Mouse (Mus musculus) midbrain, embryonic 14.5 days (tissue): ENCODE data around the gene Gal. TPM values are rescaled to one million over a fixed set of nuclear protein-coding genes. Genes with fewer than 3 reads are reported as not detected.

Source experiments
- polyA plus RNA-seq: library from polyadenylated mRNA; unstranded; fragments of >200 nt; fragmentation: Nextera tagmentation; extraction: Ambion mirVana; gene quantifications from 2 replicates; pipeline ENCODE4 v1.2.1, GENCODE M21; 2014

Gal gene
- polyA plus RNA-seq, 1 experiment from 2014 or later = 4.6 TPM

Other genes with a start within 250 kb of the Gal start
- 96.2 and 119 TPM in 2 replicates for gene Mrpl21, start 131.6 kb downstream of the Gal start, polyA plus RNA-seq
- gene Ighmbp2, start 131.5 kb downstream of the Gal start, polyA plus RNA-seq = 8.5 and 9.9 TPM in 2 replicates
- 9.3 and 19.2 TPM in 2 replicates for gene Cpt1a, start 92.2 kb downstream of the Gal start, polyA plus RNA-seq
- gene Tesmin, start 25.7 kb downstream of the Gal start, polyA plus RNA-seq = 0.37 and 0.53 TPM in 2 replicates
- 56.9 and 74.1 TPM in 2 replicates for gene Ppp6r3, start 161.2 kb upstream of the Gal start, polyA plus RNA-seq